Mouse (Mus musculus) CH12.LX (cell line): ENCODE data around the gene Ttll5.

Experiments used
- CHD2 ChIP-seq: IDR thresholded peaks from 2 replicates; pipeline ENCODE4 v1.6.1; 2011; ENCODE audit warnings: low read length, improper control_type of control experiment
- CTCF ChIP-seq, 2 experiments: IDR thresholded peaks in 1 of 2; conservative IDR thresholded peaks in 1 of 2; 2 replicates each; pipeline ENCODE4 v1.5.1; 2011 to 2012; ENCODE audit warnings: low read depth in 2 of 2, low read length in 2 of 2, improper control_type of control experiment in 1 of 2, inconsistent platforms in 1 of 2, mild to moderate bottlenecking in 1 of 2, moderate library complexity in 1 of 2
- E2F4 ChIP-seq: IDR thresholded peaks from 2 replicates; pipeline ENCODE4 v1.6.1; 2011; ENCODE audit warnings: low read depth, low read length, improper control_type of control experiment; ENCODE audit not compliant: insufficient replicate concordance
- ELF1 ChIP-seq: IDR thresholded peaks from 2 replicates; pipeline ENCODE4 v1.6.1; 2014; ENCODE audit warnings: low read depth, mild to moderate bottlenecking, inconsistent platforms, low read length, improper control_type of control experiment
- EP300 ChIP-seq: IDR thresholded peaks from 2 replicates; pipeline ENCODE4 v1.6.1; 2011; ENCODE audit warnings: low read length, improper control_type of control experiment
- HCFC1 ChIP-seq: IDR thresholded peaks from 2 replicates; pipeline ENCODE4 v1.6.1; 2012; ENCODE audit warnings: low read depth, mild to moderate bottlenecking, inconsistent platforms, low read length, improper control_type of control experiment
- NRF1 ChIP-seq: IDR thresholded peaks from 2 replicates; pipeline ENCODE4 v1.6.1; 2014; ENCODE audit warnings: low read depth, mild to moderate bottlenecking, inconsistent platforms, low read length, improper control_type of control experiment, moderate library complexity
- POLR2A ChIP-seq: IDR thresholded peaks from 2 replicates; pipeline ENCODE4 v1.6.1; 2011; ENCODE audit warnings: low read depth, mild to moderate bottlenecking, improper control_type of control experiment, low read length
- POLR2AphosphoS2 ChIP-seq: IDR thresholded peaks from 2 replicates; pipeline ENCODE4 v1.6.1; 2011; ENCODE audit warnings: low read depth, low read length, improper control_type of control experiment
- USF1 ChIP-seq: IDR thresholded peaks from 2 replicates; pipeline ENCODE4 v1.6.1; 2014; ENCODE audit warnings: low read depth, mild to moderate bottlenecking, inconsistent platforms, low read length, improper control_type of control experiment
- ZC3H11A ChIP-seq: IDR thresholded peaks from 2 replicates; pipeline ENCODE4 v1.6.1; 2012; ENCODE audit warnings: low read depth, mild to moderate bottlenecking, inconsistent platforms, low read length, improper control_type of control experiment

DNA sequence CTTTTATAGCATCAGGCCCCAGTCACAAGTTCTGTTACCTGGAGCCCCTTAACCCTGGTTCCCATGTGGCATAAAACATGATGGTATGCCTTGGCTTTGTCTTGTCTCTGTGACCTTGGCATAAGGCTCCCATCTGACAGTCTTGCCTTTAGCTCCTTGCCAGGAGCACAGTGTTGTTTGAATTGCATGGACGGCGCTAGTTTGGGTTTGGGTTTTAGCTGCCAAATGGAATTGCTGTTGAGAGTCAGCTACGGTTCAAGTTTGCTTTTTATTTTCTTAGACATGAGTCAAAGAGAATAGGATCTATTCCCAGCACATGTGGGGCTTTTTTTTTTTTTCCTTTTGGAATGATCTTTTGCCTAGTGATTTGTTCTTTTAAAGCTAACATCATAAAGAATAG is 34.7 kb downstream of the Ttll5 start:
- TF ChIP-seq CHD2 (no peak), USF1 (no peak), CTCF (conservative IDR thresholded peaks at IDR 0.05 in 1 of 2, IDR thresholded peaks at IDR 0.05 in 1 of 2; ENCODE audit: low read depth in 2 of 2, low read length in 2 of 2) (no peak), POLR2A (no peak), HCFC1 (no peak), ELF1 (no peak), E2F4 (no peak), ZC3H11A (no peak), EP300 (no peak), NRF1 (no peak), POLR2AphosphoS2 (no peak)
